Mouse (Mus musculus) activated CD4-positive, CD25-positive, alpha-beta regulatory T cell, adult 9 weeks (primary cell): ENCODE measurements around the gene Satb2. TPM values are rescaled to one million over a fixed set of nuclear protein-coding genes. Genes with fewer than 3 reads are reported as not detected.

Experiments
- polyA plus RNA-seq: library from polyadenylated mRNA; unstranded; fragments of 100-300 nt; shearing (Covaris generic); gene quantifications from one replicate; pipeline ENCODE4 v1.2.1, GENCODE M21; 2017

Gene Satb2
- polyA plus RNA-seq, result not detected

DNA sequence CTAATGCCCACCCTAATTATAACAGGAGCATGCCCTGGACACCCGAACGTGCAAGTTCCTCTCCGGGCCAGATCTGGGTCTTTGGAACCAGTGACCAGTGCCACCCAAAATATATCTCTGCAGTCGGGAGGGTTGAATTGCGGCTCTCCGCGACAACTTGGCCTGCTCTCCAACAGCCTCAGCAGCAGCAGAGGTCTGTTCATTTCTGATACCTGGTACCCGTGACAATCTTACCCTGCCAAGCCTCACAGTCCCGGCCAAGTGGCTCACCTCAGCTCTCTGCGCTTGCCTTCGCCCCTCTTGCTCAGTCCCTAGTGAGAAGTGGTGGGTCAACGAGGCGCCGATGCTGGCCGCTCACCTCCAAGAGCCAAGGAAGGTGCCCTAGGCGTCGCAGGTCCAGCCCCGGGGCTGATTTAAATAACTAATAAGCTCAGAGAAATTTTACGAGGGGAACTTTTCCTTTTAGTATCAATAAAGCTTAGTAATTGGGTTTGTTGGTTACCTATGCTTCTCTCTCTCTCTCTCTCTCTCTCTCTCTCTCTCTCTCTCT, at the start of gene Satb2:
Satb2 (minus strand) TSS at position 500 of the 550 bp plus-strand sequence.

